Mouse (Mus musculus): ENCODE measurements around the gene Urb1.
"Not testable (repeated sequence)": the region's sequence is repeated elsewhere in the genome, so short reads cannot be mapped to it uniquely, and the experiment has no call there.

The Urb1 gene

DNA sequence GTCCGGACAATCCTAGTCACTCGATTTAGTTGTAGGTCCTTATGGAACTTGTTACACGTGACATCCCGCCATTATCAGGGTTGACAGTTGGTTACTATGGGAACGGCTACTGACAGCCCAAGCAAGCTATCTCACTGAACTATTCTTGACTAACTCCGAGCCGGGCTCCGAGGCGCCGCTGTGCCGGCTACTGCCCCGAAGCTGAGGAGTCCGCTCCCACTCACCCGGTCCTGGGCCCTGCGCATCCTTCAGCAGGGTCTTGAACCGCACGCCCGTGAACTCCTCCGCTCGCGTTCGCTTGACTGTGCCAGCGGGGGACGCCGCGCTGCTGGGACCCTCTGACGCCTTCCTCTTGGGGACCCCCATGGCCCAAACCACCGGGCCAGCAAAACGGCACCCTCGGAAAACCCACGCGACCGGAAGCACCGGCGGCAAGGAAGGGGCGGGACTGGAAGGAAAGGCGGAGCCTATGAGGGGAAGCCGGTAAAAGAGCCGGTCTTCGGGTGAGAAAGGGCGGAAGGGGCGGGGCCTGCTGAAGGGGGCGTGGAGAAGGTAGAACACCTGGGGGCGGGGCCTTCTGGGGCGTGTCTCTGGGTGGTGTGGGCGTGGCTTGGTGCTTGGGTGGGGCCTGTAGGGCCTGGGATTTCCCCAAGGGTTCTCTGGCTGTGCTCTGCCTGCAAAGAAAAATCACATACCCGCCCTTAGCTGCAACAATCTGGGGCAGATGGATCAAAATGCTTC is at the start of gene Urb1:
Gene Urb1, minus strand, starts transcription at position 439 of the 741 bp plus-strand sequence.
- peak; percentile 100 for DNase-seq

DNA sequence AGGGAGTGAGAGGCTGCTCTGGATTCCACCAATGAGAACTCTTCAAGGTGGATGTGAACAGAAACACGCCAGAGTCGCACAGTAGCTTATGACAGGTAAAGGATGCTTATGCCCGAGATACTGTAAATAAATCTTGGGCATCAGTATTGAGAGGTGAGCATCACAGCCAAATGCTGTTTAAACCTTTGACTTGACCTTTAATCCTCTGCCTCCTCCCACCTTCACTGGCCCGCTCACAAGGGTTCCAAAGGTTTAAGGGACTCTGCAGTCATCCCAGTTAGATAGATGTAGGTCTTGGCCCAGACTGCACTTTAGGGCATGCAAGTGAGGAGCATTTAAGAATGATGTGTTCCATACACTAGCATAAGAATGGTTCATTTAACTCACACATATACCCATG is 48.0 kb upstream of the Urb1 start:
- DNase-seq: no peak

DNA sequence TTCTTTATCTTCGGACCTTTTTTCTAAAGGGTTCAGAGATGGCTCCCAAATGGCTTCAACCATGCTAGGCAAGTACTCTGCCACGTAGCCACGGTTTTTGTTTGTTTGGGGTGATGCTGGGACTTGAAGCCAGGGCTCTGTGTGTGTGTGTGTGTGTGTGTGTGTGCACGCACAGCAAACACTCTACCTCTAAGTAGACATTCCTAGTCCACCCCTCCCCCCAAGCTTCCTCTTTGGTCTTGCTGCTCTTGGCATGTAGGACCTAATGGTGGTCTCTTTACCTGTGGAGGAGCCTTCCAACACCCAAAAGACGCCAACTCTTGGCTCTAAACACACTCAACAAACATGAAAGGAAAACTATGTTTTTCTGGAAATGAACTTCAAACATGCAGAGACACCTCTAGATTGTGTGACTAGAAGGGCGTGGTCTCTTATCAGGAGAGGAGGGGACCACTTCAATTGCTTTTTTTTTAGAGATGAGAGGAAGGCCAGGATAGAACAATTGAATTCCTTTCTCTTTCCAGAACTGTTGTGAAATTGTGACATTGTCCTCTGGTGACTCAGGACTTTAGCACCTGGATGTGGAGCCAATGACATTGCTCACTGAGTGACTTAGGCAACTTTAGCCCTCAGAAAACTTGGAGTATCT is 46.5 kb upstream of the Urb1 start:
- no peak for DNase-seq

DNA sequence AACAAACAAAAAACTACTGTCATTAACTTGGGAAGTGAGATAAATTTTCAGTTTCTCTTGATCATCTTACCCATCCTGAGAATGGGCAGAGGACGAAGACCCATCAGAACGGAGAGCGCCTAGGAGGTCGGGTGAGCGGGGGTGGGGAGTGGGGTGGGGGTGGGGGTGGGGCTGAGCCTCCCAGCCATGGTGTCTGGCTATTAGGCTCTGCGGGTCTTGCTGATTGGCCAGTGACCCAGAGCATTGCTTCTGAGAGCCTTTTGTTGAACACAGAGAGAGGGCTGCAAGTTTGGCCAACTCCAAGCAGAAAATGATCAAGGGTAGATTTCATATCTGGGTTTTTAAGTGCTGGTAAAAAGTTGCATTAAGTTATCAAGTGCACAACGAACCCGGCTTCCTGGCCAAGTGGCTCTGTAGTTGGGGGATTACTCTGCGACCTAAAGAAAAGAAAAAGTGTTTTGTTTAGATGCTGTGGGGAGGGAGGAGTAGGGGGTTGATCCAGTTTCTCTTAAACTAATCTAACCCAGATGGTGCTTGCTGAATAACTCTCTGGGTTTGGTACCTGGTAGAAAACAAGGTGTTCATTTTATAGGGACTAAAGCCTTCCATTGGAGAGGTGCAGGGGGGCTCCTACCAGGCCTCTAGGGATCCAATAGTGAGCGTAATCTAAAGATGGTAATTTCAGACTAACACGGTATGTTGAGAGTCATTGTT is 41.6 kb upstream of the Urb1 start:
- no peak for DNase-seq

DNA sequence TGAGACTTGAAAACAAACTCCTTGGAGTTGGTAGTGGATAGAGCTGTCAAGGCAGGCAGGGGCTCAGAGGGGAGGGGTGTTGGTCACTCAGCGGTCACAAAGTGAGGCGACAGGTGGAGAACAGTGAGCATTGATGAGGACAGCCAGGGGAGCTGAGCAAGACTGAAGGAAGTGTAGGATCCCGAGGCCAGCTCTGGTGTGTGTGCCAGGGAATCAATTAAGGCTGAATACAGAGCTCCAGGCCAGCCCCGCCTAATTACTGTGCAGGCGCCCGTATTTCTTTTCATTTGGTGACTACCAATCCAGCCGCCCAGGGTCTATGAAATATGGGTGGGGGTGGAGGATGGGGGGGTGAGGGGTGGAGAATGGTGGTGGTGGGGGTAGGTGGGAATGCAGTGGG is 40.7 kb upstream of the Urb1 start:
- no peak for DNase-seq

DNA sequence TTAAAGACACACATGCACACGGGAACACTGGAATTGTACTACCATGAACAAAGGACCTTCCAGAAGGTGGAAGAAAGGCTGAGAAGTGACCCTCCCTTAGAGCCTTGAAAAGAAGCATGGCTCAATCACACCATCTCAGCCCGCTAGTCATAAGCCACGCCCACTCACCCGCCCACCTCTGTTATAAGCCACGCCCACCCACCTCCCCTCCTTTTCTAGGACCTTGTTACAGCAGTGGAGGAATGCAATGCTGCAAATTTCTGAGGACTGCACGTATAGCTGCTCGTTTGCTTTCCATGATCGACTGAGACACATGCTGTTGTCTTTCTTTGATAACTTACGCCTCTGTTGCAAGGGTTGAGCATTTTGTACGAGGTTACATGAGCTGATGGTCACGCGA is 39.0 kb upstream of the Urb1 start:
- DNase-seq: peak; percentile 27

DNA sequence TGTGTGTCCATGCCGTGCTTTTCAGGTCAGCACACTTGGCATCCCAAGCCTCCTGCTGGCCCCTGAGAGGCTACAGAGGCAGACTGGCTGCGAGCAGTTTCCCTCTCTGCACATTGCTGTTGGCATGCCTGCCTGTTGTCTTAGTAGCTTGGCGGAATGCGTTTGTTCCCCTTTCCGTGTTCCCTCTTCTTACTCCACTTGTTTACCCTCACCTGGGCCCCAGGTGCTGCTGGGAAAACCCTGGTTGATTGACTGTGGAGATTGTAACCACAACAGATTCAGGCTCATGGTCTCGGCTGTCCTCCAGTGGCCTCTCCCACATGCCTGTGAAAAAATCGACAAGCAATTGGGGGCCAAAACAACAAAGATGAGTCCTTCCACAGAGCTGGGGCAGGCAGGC is 38.5 kb upstream of the Urb1 start:
- peak; percentile 45 for DNase-seq

DNA sequence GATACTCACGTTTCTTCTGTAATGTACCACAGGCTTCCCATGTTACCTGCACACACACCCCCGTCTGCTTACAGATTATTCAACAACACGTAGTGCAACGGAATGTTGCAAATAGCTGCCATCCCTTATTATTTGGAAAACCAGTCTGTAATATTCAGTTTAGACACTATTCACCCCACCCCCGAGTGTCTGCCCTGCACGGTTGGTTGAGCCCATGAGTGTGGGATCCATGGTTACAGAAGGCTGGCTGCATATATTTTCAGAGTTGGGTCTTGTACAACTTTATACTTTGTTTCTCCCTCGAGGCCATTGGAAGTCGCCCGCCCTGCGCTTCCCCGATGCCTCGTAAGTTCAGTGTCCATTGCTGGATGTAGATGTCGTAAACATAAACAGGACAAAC is 35.4 kb upstream of the Urb1 start:
- no peak for DNase-seq

DNA sequence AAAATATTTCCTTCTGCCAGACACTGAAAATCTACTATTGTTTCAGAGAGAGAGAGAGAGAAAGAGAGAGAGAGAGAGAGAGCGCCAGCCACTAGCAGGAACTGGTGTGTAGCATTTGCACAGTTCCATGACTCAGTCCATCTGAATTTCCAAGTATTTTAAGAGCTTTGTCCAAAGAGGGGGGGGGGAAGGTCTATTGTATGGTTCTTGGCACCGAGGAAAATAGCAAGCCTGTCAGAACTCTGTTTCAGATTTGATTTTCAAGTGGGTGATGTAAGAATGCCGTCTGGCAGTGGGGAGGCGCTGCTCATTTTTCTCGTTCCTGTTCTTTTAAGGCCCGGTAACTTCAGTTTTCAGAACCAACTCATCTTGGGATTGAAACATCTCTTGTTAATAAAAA is 34.8 kb upstream of the Urb1 start:
- no peak for DNase-seq

DNA sequence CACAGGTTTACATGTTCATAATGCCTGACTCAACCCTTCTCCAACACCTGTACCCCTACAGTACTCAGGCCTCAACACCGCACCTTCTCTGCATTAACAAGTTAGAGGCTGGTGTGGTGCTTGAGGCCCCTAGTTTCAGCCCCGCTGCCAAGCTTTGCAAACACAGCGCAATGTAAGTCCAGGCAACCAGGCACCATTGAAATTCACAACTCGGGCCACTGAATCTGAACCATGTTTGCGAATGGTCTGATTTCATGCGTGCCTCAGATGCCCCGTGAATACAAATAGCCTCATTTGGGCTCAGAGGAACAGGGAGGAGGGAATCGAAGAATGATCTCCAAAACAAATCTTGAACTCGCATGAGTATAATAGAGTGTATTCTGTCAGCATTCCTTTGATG is 32.0 kb upstream of the Urb1 start:
- DNase-seq: no peak

DNA sequence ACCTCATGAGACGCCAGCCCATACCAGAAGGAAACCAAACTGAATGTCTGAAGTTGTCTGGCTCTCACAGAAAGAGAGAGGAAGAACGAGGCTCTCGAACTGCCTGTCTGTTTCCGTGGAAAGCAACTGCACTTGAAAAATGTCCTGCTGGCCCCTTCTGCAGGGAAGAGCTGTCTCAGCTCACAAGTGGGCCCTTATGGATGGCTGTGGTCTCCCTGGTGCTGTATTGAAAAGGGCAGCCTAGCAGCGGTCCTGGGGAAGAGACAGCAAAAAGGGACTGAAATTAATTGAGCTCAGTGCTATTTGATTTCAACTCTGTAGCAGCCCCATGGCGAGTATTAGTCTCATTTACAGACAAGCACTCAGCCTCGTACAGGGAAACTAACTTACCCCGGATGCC is 27.2 kb upstream of the Urb1 start:
- no peak for DNase-seq

DNA sequence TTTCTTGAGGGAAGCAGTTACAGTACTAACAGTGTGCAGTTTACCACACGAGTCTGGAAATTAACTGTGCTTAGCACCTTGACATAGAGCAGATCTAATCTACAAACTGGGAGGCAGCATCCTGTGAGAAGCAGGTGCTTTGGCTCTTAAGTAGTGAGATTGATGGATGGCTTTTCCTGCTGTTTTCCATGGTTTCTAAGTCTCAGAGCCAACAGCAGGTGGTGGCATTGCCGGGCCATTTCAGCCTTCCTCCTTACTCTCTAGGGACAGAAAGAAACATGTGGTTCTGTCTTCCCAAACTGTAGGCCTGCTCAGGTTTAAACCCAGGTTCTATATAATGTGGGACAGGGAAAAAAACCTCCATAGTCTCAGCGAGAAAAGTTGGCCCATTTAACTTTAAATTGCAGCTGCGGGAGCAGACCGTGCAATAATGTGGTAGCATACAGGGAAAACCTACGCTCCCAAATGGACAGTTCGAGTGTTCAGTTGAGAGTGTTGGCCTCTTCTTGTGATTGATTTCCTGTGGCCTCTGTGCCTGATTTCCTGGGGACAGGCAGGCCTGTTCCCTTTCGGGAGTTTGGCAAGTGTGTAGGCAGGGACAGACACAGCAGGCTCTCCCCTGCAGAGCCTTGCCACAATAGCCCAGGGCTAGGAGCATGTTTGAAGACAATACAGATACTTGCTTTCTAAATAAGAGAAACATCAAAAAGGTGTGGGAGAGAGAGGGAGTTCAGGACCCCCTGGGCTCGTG is 23.0 kb upstream of the Urb1 start:
- no peak for DNase-seq

DNA sequence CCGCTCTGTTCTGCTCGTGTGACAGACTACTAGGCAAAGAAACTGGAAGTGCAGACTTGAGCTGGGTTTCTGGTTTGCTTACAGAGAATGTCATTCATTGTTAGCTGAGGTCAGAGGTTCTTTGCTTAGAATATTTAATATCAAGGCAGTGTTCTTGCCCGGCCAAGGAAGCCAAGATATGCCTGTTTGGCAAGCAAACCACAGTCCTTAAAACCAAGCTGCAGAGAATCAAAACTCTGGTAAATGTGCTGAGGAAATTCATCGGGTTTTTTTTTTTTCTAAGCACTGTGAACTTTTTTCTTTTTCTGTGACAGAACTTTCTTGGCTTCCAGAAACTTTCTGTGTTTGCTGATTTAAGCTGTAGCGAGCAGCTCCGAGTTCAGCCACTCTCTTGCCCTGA is 22.3 kb upstream of the Urb1 start:
- no peak for DNase-seq

DNA sequence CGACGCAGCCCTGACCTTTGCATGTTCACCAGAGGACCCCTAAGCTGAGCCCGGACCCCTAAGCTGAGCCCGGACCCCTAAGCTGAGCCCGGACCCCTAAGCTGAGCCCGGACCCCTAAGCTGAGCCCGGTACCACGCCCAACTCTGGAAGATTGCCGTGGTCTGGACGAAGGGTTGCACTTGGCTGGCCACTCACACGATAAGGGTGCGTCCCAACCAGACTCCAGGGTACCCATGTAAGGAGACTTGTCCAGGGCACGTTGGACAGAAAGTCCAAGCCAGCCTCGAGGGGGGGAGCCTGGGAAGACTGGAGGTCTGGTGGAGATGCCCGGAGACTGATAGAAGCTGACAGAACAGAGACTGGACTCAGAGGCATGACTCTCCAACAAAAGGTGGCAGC is 21.5 kb upstream of the Urb1 start:
- peak; percentile 28 for DNase-seq

DNA sequence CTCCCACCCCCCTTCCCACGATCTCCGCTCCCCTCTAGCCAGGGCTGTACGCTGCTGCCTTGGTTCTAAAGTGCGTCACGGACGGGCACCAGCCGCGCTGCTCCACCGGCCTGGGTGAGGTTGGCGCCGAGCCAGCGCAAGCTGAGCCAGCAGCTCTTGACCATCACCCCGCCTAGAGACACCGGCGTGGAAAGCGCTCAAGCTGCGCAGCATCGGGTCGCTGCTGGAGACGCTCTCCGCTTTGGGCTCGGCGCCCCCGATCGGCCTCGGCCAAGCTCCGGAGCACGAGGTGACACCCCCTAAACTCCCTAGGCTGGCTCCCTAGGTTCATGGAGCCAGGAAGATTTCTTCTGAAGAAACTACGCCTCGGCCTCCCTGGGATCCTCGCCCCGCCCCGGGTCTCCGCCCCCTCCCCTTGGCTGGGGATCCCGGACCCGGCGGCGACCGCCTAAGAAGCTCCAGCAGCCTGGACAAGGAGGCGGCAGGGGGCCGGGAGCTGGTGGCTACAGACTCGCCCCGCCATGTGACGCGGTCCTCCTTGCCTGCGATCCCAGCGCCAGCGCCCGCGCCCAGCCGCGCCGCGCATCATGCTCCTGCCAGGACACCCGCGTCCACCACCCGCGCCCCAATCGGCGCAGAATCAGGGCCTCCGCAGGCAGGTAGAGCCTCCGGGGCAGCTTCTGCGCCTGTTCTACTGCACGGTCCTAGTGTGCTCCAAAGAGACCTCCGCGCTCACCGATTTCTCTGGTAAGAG is 20.6 kb upstream of the Urb1 start:
- peak; percentile 87 for DNase-seq

DNA sequence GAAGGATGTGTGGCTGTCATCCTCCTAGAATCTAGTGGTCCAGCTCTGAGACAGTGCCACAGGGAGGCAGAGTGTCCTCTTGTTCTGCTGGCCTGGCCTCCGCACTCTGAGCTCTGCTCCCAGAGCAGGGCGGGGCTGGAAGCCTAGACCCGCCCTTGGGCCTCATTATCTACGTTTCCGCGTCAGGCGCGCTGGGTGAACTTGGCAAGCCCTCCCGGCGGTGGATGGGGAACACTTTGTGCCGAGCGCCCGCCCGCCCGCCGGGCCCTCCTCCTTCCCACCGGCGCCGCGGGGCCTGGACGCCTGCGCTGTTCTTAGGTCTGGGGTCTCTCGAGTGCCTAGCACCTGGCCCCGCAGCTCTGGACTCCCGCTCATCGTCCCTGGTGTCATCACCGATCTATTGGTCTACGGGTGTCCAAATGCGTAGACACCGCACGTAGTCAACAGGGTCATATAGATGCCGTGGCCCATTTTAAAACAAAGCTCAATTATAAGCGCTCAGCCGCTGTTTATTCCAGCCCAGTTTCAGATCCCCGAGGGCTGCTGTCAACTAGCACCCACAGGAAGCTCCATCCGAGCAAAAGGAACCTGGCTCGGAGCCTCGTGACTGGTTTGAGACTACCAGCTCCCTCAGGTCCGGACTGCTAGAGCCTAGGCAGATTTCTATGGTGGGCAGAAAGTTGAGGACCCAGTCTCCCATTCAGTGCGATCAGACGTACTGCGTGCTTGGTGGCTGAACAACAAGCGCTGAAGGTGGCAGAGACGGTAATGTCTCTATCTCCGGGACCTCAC is 19.9 kb upstream of the Urb1 start:
- peak; percentile 94 for DNase-seq

DNA sequence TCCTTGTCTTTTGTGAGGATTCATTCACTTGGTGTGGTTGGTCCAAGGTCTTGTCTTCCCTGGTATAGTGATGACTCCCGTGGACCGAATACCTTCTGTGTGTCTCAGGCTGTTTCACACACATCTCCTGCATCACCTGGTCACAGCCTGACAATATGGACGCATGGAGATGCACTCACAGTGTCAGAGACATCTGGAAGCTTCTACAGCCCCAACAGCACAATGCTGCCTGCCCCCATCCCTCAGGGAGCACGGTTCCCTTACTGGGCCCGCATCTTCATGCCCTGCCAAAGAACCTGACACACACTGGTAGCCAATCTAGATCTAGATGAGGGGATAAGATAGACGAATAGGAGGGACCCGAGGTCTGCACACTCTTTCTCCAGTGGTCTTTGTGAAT is 18.9 kb upstream of the Urb1 start:
- no peak for DNase-seq

DNA sequence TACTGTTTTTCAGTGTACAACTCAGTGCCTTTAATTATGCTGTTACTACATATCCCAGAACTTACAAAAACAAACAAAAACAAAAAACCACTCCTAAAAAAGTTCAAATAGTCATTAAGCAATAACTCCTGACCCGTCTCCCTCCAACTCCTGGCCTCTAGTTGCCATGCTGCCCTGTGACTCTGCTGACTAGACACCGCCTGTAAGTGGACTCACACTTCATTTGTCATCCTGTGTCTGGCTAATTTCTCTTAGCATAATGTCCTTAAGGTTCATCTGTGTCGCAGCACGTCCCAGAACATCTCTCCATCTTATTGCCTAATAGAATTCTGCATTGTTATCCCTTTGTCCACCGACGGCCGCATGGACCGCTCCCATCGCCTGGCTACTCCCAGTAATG is 17.3 kb upstream of the Urb1 start:
- DNase-seq: no peak

DNA sequence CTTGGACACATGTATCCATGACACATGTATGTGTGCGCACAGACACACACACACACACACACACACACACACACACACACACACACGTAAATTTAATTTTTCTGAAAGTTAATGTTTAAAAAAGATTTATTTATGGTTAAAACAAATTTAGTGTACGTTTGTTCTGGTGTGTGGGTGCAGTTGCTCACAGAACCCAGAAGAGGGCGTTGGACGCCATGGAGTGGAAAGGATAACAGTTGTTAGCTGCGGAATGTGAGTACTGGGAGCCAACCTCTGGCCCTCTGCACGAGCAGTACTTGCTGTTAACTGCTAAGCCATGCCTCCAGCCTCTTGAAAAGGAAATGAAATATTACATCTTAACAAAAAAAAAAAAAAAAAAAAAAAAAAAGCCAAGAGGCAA is 16.2 kb upstream of the Urb1 start, which contains the start of gene Eva1c:
Gene Eva1c, plus strand, starts transcription at position 263 of the 400 bp plus-strand sequence.
- no peak for DNase-seq

DNA sequence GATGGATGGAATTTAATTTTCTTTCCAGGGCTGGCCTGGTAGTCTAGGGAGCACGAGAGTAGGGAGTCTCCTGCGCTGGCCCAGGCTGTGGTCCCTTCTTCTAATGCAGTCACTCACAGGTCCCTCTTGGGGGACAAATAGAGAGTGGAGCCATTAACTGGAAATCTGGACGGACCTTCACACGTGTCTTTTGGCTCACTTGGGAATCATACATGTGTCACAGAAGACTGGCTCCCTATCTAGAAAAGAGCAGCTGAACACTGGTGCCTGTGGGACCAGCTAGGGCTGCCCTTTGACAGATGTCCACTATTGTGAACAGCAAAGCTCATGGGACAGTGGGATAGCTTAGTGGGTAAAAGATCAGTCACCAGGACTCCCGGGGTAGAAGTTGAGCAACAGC is 15.8 kb upstream of the Urb1 start:
- DNase-seq: no peak

DNA sequence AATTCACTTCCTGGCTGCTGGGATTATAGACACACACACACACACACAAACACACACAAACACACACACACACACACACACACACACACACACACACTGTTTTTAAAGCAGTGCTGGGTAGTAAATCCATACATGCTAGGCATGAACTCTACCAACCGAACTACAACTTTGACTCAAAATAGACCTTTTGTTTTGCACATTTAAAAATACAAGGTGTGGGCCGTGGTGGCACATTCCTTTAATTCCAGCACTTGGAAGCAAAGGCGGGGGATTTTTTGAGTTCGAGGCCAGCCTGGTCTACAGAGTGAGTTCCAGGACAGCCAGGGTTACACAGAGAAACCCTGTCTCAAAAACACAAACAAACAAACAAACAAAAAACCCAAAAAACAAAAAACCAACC is 13.8 kb upstream of the Urb1 start:
- DNase-seq: not testable (repeated sequence)

DNA sequence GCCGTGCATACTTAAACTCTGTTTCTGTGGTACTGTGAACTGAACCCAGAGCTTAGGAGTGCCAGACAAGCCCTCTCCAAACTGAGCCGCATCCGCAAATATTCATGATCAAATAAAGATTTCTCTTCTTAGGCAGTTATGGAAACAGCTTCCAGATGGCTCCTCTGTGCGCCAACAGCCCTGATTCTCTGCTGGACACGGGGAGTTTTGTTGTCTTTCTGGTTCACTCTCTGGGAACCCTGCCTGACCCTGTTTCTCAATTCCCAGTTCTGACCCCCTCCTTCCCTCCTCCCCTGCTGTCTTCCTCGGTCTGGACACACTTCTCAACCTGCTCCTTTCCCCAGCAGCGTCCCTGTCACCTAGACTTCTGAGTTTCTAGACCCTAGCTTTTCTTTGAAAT is 12.8 kb upstream of the Urb1 start:
- DNase-seq: peak; percentile 31
